In genomic region chr14:35222196-35222595, GRCm38 (mm10) we compare ENCODE assay signal across 16 mouse cellular contexts.
"Had no signal": no experiment of that assay in that cellular context is flagged by ENCODE, and none has a peak within 500 bp of the region (broad histone marks: within the 10 kb centered on the region; RNA-seq: fewer than 3 reads in every experiment).

No protein-coding gene starts in this region.

- H3K4me3 ChIP-seq: neural tube, embryonic 13.5 days; neural tube, embryonic 15.5 days; stomach, embryonic 15.5 days had no signal

- DNase-seq: retina, postnatal 1 day; right cerebral cortex, adult 18-20 months; right cerebral cortex, postnatal 14 days; right cerebral cortex, postnatal 25 days; right cerebral cortex, postnatal 4 days; spleen, adult 18-20 months; thymus, adult 18-20 months; thymus, adult 2 months; thymus, postnatal 14 days; thymus, postnatal 25 days; thymus, postnatal 36 days; thymus, postnatal 4 days had no signal

- H3K4me2 ChIP-seq: neural tube, embryonic 13.5 days; neural tube, embryonic 15.5 days; stomach, embryonic 15.5 days had no signal

- H3K27ac ChIP-seq: neural tube, embryonic 13.5 days; neural tube, embryonic 15.5 days; stomach, embryonic 15.5 days; stomach, postnatal 0 days had no signal

- H3K9ac ChIP-seq: neural tube, embryonic 13.5 days; neural tube, embryonic 15.5 days; stomach, embryonic 15.5 days had no signal

- H3K27me3 ChIP-seq: neural tube, embryonic 13.5 days; neural tube, embryonic 15.5 days; stomach, embryonic 15.5 days had no signal

- H3K9me3 ChIP-seq: neural tube, embryonic 13.5 days; neural tube, embryonic 15.5 days; stomach, embryonic 15.5 days had no signal

- H3K36me3 ChIP-seq: neural tube, embryonic 13.5 days; neural tube, embryonic 15.5 days; stomach, embryonic 15.5 days had no signal

- H3K4me1 ChIP-seq: neural tube, embryonic 13.5 days; neural tube, embryonic 15.5 days; stomach, embryonic 15.5 days had no signal
